Mouse (Mus musculus): ENCODE results near the gene Trim28.

DNA sequence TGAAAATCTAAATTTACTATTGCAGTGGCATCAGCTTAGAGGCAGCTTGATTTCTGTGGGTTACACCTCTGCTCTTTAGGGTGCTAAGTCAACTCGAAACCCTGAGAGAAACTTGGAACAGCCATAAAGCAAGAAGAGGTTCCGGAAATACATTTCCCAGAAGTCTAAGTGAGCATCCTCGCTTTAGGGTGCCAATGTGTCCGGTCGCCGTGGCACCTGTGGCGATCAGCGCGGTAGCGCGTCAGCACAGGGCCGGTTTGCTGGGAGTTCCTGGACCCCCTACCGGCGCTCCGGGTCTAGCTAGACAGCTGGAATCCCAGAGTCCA, 55.0 kb downstream of the Trim28 start:
- TF ChIP-seq CTCF (IDR thresholded peaks at IDR 0.05; ENCODE audit: low read depth, low read length), result no peak
- TF ChIP-seq POLR2A (IDR thresholded peaks at IDR 0.05; ENCODE audit: extremely low read depth, insufficient read depth, low read length), result no peak

Data from liver, adult 2 months (tissue).